Mouse (Mus musculus): ENCODE results near the gene F830045P16Rik. TPM values are rescaled to one million over a fixed set of nuclear protein-coding genes. Genes with fewer than 3 reads are reported as not detected.

The F830045P16Rik gene
- total and polyA plus RNA-seq, 3 experiments, result not detected

GRCm38 (mm10) chr2:129584905-129585304, 48.5 kb upstream of the F830045P16Rik start:
- no peak overlapping the region for H3K9ac ChIP-seq (ENCODE audit: insufficient read depth, low read depth)
- no peak for DNase-seq (ENCODE audit: extremely low read depth)
- H3K79me2 ChIP-seq (replicated peaks; ENCODE audit: control insufficient read depth, extremely low read depth, insufficient read depth, poor library complexity, severe bottlenecking), result no peaks in the 10 kb centered on the region
- H3K9me3 ChIP-seq (replicated peaks; ENCODE audit: low read length), result no peaks in the 10 kb centered on the region
- dilution Hi-C loops (cut with MboI; ENCODE audit: extremely low pct_ligation_motif_present, extremely low pct_unique_long_range_greater_than_20kb, low sequenced_read_pairs), result no loop called here
- H3K36me3 ChIP-seq (replicated peaks in 1 of 2; ENCODE audit: control insufficient read depth in 1 of 2, insufficient read depth in 1 of 2, low read length in 1 of 2), result no peaks in the 10 kb centered on the region
- H3K4me3 ChIP-seq (replicated peaks in 1 of 3; ENCODE audit: low read depth in 2 of 3, low read length in 2 of 3, poor library complexity in 1 of 3), result no peak overlapping the region
- H3K27ac ChIP-seq (ENCODE audit: insufficient read depth, low read depth), result no peak overlapping the region
- no peak overlapping the region for H3K4me2 ChIP-seq (ENCODE audit: insufficient read depth, low read depth, poor library complexity, severe bottlenecking)
- no peaks in the 10 kb centered on the region for H3K27me3 ChIP-seq (replicated peaks)
- in situ Hi-C loops (cut with MboI; ENCODE audit: low pct_ligation_motif_present, low pct_unique_long_range_greater_than_20kb, low sequenced_read_pairs), result no loop called here
- TF ChIP-seq USF1 (IDR thresholded peaks at IDR 0.05; ENCODE audit: low read depth, low read length) (no peak), MAFK (IDR thresholded peaks at IDR 0.05; ENCODE audit: insufficient replicate concordance, low read length) (no peak), ELF1 (IDR thresholded peaks at IDR 0.05; ENCODE audit: low read depth, low read length) (no peak), UBTF (IDR thresholded peaks at IDR 0.05; ENCODE audit: low read depth, low read length) (no peak), HCFC1 (IDR thresholded peaks at IDR 0.05; ENCODE audit: low read depth, low read length) (no peak), ZKSCAN1 (IDR thresholded peaks at IDR 0.05; ENCODE audit: borderline replicate concordance, low read depth, low read length) (no peak), MAX (IDR thresholded peaks at IDR 0.05; ENCODE audit: low read length) (no peak), CHD2 (IDR thresholded peaks at IDR 0.05; ENCODE audit: low read length) (no peak)
- H3K4me1 ChIP-seq (ENCODE audit: control insufficient read depth in 1 of 2, insufficient read depth in 2 of 2), result peaks cover 24 to 37% of the 10 kb centered on the region in 2 experiments

- H3K27ac ChIP-seq (ENCODE audit: insufficient read depth, low read depth), result no peak overlapping the region
- no peaks in the 10 kb centered on the region for H3K36me3 ChIP-seq (replicated peaks in 1 of 2; ENCODE audit: control insufficient read depth in 1 of 2, insufficient read depth in 1 of 2, low read length in 1 of 2)
- in situ Hi-C loops (cut with MboI; ENCODE audit: low pct_ligation_motif_present, low pct_unique_long_range_greater_than_20kb, low sequenced_read_pairs) (no loop called here), dilution Hi-C loops (cut with MboI; ENCODE audit: extremely low pct_ligation_motif_present, extremely low pct_unique_long_range_greater_than_20kb, low sequenced_read_pairs) (no loop called here)
- H3K79me2 ChIP-seq (replicated peaks; ENCODE audit: control insufficient read depth, extremely low read depth, insufficient read depth, poor library complexity, severe bottlenecking), result no peaks in the 10 kb centered on the region
- no peaks in the 10 kb centered on the region for H3K27me3 ChIP-seq (replicated peaks)
- no peak for TF ChIP-seq KAT2A (IDR thresholded peaks at IDR 0.05; ENCODE audit: insufficient replicate concordance, low read length)
- TF ChIP-seq IRF4 (IDR thresholded peaks at IDR 0.05; ENCODE audit: low read depth, low read length), result no peak
- no peak for TF ChIP-seq MXI1 (IDR thresholded peaks at IDR 0.05; ENCODE audit: low read depth, low read length)
- TF ChIP-seq USF2 (conservative IDR thresholded peaks at IDR 0.05; ENCODE audit: low read depth, low read length), result no peak
- no peak for TF ChIP-seq PAX5 (IDR thresholded peaks at IDR 0.05; ENCODE audit: low read length)
- TF ChIP-seq GABPA (IDR thresholded peaks at IDR 0.05; ENCODE audit: insufficient replicate concordance, low read depth, low read length), result no peak
- TF ChIP-seq TBP (conservative IDR thresholded peaks at IDR 0.05; ENCODE audit: low read depth, low read length), result no peak
- TF ChIP-seq UBTF (IDR thresholded peaks at IDR 0.05; ENCODE audit: low read depth, low read length), result no peak
- no peak for TF ChIP-seq NRF1 (IDR thresholded peaks at IDR 0.05; ENCODE audit: low read depth, low read length)
- TF ChIP-seq MAX (IDR thresholded peaks at IDR 0.05; ENCODE audit: low read length), result no peak
- no peak for TF ChIP-seq MAFK (IDR thresholded peaks at IDR 0.05; ENCODE audit: insufficient replicate concordance, low read length)
- TF ChIP-seq EP300 (IDR thresholded peaks at IDR 0.05; ENCODE audit: low read length), result no peak
- TF ChIP-seq NELFE (IDR thresholded peaks at IDR 0.05; ENCODE audit: low read depth, low read length), result no peak
- no peak for TF ChIP-seq MAZ (IDR thresholded peaks at IDR 0.05; ENCODE audit: low read depth, low read length)
- no peak for TF ChIP-seq ETS1 (conservative IDR thresholded peaks at IDR 0.05; ENCODE audit: low read depth, low read length)
- no peak for TF ChIP-seq SIN3A (IDR thresholded peaks at IDR 0.05; ENCODE audit: low read length)
- no peak for TF ChIP-seq RAD21 (IDR thresholded peaks at IDR 0.05; ENCODE audit: low read depth, low read length)
- TF ChIP-seq TCF12 (IDR thresholded peaks at IDR 0.05; ENCODE audit: low read depth, low read length), result no peak
- TF ChIP-seq CHD2 (IDR thresholded peaks at IDR 0.05; ENCODE audit: low read length), result no peak
- no peak overlapping the region for H3K4me3 ChIP-seq (replicated peaks in 1 of 3; ENCODE audit: low read depth in 2 of 3, low read length in 2 of 3, poor library complexity in 1 of 3)
- H3K9me3 ChIP-seq (replicated peaks; ENCODE audit: low read length), result no peaks in the 10 kb centered on the region
- H3K4me2 ChIP-seq (ENCODE audit: insufficient read depth, low read depth, poor library complexity, severe bottlenecking), result no peak overlapping the region
- H3K9ac ChIP-seq (ENCODE audit: insufficient read depth, low read depth), result no peak overlapping the region
- no peak for DNase-seq (ENCODE audit: extremely low read depth)
- H3K4me1 ChIP-seq (ENCODE audit: control insufficient read depth in 1 of 2, insufficient read depth in 2 of 2), result peaks cover 18 to 24% of the 10 kb centered on the region in 2 experiments
Observed at GRCm38 (mm10) chr2:129582261-129582660, 45.9 kb upstream of the F830045P16Rik start.
